Mouse (Mus musculus) ZHBTc4 (cell line): ENCODE measurements at regions not wholly inside any gene's neighbourhood (a gene's known extent, or its start where the extent isn't known, plus 50 kb on each side); places are given as distances from the start of the nearest gene placed in this dataset.

Source experiments
- DNase-seq: peaks from one replicate; pipeline ENCODE4 v3.0.0-alpha.2; 2011; ENCODE audit warnings: low read depth, low spot score

DNA sequence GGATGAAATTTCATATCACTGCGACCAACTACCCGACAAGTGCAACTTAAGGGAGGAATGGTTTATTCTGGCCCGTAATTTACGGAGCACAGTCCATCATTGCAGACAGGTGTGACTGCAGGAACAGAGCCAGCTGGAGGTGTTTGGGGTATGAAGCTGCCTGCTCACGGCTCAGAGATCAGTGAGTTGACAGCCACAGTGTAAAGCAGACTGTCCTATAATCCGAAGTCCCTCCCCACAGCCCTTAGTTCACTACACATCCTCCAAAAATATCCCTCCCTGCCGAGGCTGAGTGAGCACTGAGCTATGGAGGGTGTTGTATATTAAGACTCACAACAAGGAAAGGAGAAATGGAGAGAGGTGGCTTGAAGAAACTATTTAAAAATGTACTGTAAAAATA, 88.0 kb upstream of the Ednrb start:
- DNase-seq, result no peak

DNA sequence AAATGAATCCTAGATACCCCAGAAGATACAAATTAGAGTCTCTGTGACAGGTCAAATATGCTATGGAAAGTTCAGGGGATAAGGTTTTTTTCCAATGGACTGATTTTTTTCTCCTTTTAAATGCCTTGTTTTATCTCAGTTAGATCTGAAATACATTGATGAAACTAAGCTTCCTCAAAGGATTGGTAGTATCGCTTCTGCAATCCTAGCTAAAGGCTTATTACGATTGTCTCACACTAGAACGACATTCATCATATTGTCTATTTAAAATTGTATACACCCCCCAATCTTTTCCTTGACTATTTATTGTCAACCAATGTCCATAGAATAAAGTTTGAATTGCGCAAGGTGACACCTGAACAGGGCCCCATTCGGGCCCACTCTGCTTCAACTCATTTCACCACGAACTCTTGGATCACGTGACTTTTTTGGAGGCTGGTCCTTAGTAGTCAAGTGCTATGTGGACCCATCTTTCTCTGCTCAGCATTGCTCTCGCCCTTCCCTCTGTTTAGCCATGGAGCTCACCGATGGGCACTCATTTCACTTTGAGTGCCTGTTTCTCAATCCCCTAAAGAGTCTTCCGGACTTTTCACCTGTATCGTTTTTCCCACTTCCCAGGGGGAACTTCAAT, 85.6 kb upstream of the Ednrb start:
- no peak for DNase-seq

DNA sequence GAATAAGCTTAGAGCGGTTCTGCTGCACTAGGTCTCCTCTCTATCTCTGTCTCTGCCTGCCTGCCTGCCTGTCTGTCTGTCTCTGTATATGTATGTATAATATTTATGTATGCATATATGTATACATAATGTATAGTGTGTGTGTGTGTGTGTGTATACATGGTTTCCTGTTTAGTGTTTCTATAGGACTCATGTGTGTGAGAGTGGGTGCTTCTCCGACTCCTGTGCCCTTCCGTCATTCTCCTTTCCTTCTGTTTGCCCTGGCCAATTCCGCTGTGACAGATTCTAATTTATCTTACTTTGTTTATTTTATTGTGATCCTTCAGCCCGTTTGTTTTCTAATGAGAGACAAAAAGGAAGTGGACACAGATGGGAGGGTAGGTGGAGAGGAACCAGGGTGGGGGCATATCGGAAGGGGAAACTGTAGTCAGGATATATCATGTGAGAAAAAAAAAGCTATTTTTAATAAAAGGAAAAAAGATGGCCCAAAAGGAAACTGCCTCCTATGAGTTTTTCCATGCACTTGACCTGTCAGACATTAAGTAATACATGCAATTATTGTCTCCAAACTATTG, 85.0 kb upstream of the Ednrb start:
- DNase-seq, result no peak

DNA sequence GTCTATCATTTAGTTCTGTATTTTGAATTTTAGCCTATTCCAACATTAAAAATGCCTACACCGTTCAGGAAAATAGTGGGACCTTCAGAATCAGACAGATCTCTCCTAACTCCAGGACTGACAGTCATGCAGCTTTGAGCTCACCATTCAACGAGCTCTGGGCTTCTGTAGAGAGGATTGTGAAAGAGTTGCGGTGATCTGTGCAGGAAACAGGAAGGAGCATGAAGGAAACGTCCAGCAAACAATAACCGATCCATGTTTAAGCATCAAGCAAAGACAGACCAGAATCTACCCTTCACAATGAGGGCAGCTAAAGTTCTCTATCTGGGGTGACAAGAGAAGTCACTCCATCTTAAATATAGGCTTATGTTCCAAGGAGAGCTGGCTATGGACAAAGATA, 76.0 kb upstream of the Ednrb start:
- DNase-seq, result no peak

DNA sequence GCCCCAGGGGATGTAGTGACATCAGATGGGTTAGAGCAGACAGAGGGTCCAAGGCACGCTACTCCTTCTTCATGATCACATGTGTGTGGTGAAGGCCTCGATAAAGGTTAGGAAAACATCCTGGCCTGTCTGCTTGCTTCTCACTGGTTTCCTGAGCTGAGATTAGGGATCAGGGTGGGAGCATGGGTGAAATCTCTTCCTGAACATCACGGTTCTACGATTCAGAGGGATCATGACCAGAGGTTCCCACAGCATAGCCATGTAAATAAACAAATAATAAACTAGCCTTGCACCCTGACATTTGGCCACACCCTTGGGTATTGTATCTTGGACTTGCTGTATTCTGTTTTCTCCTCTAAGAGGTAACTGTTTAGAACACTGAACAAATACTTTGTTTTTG, 75.2 kb upstream of the Ednrb start:
- DNase-seq, result no peak

DNA sequence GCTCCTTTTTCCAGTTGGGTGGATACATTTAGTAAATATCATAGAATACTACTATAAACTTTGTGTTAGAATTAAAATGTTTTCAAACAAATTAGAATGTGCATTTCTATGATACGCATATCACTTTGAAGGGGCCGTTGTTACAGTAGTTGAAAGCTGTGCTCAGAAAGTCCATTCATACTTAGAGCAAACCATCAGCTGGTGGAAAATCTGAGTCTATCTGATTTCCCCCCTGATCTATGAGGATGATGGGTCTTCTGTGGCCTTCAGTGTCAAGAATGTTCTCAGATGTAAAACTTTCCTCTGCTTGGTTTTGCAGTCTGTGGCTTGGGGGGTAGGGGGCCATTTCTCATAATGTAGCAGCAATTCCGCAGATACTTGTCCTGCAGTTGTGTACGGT, 69.3 kb upstream of the Ednrb start:
- DNase-seq, result no peak

DNA sequence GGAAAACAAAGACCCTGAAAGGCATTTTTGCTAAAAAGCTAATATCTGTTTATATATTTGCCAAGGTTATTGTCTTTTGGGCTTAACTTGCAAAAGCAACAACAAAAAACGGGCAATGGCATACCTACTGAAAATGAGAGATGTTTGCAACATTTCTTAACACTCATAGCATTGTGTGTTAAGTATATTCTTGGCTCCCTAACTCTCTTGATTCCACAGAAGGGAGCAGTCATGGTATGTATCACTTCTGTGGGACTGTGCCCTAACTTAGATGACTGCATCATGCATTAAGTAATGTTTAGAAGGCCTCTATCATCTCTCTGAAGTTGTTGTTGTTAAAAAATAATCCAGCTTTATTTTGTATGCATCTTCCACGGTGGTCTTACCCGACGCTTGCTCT, 67.5 kb upstream of the Ednrb start:
- DNase-seq, result no peak

DNA sequence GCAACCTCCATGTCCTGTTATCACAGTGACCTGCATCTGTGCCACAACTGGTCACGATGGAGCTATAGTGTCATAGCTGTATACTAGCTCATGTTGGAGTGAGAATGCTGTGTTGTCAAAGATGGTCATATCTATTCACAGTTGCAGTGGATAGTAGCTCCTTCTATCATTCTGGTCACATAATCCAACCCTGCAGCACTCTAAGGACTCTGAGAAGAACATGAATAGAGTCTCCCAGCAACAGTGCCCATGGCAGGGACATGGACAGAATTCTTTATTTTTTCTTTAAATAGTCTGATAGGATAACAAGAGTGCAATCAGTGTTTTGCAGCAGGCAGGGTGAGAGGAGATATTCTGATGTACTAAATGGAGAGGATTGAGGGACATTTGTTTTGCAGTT, 67.1 kb upstream of the Ednrb start:
- no peak for DNase-seq

DNA sequence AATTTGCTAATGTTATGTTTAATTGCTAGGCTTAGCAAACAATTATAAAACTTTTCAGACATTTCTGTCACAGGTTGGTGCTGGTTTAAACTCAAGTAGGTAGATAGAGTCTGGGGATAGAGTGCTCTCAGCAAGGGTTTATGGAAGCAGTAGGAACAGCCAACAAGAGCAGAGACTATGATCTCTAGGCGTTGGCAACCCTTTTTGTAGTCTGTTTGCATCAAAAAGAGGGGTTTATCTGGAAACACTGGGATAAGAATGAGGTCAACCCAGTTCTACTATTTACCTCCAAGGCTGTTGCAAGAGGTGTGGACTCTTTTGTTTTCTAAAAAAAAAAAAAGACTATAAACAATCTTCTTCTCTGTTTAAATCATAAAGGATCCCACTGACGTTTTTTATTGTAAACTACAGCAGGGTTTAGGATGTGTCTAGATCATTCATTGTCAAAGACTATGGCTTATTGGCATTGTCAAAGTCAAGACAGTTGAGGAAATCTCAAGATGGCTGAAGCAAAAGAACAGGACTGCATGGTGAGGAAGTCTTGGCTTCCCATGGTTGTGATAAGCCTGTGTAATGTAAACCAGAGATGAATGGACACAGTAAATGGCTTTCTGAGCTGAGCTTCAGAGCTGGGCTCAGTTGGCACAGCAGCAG, 62.3 kb upstream of the Ednrb start:
- peak; percentile 76 for DNase-seq

DNA sequence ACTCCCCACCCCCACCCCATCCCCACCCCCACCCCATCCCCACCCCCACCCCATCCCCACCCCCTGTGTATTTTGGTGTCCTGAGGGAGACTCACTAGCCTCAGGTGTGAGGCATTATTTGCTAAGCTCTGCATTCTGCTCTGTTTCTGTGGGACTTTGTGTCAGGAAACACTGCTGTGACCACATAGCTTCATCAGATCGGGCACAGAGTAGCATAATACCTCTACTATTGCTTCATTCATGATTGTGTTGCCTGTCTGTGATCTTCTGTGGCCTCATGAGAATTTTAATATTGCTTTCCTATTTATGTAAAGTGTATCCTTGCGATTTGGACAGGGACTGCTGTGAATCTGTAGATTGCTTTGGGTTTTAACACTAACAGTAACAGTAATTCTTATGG, 56.6 kb upstream of the Ednrb start:
- DNase-seq, result no peak

DNA sequence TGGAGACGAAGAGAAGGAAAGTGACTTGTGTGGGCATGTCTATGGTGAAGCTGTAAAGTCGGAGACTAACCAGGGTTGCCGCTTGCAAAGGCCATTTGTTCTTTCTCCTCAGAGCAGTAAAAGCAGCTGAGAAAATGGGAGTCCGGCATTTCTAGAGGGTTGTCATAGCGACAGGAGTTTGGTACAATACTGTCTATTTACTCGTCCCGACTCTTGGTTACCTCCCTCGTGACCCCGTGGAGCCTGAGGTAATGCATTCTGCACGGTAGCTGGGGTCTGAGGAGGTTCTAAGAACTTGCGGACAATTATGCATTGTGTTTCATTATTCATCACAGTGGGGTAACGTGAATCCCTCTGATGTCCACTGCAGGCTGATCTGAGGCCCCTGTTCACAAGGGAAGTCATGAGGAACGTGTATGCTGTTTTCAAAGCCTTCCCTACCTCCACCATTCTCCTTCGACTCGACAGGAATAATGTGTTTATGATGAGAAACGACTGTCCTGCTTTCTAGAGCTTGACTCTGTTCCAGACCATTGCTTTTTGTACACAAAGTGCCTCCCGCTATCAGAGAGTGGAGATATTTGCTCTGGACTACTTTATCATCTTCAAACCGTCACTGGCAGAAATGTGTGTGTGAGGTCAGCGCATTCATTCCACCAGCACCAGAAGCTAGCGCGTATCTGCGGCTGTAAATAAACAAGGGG, 55.1 kb upstream of the Ednrb start:
- peak; percentile 69 for DNase-seq

DNA sequence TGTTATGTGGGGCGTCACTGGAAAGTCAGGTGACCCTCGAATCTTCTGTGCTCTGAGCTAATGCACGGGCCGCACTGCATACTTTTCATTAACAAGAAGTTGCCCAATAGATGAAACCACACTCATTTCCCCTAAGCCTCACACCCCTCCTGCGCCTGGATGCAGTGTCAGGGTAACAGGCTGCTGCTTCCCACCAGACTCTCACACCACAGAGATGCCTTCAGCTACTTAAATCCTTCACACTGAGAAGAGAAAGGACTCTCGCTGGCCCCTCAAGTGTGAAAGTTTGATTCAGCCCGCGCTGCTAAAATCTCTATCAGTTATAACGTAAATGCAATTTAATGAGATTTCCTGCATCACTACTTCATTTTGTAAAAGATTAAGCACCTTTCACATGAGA, 54.5 kb upstream of the Ednrb start:
- peak; percentile 11 for DNase-seq

DNA sequence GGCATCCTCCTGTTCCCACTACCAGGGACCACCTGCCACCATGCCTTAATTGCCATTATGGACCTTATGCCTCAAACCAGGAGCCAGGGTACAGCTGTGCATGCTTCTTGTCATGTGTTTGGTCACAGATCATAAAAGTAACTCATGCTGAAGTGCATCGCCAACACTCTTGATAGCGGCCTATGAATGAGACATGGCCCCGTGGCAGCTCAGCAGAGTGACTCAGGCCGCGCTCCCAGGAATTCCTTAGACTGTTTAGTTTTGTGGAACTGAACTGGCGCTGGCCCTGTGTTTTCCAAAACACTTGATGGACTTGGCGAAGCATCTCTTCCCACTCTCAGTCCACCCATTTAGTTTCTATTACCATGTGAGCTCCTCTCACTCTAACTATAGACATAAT, 51.1 kb upstream of the Ednrb start:
- no peak for DNase-seq
